Mouse (Mus musculus) megakaryocyte, embryonic 14.5 days (primary cell): ENCODE measurements around the gene Zfp689.

ENCODE experiments used
- FLI1 ChIP-seq: IDR thresholded peaks from 2 replicates; pipeline ENCODE4 v1.6.1; 2012; ENCODE audit warnings: low read length, inconsistent platforms, mixed read lengths
- GATA1 ChIP-seq: IDR thresholded peaks from 3 replicates; pipeline ENCODE4 v1.6.1; 2012; ENCODE audit warnings: mixed read lengths, low read length, inconsistent platforms, borderline replicate concordance

- no peak for TF ChIP-seq GATA1
- TF ChIP-seq FLI1, result no peak
Observed at GRCm38 (mm10) chr7:127470743-127471645, 22.0 kb upstream of the Zfp689 start.
